Mouse (Mus musculus): ENCODE measurements around the gene Nsun5. TPM values are rescaled to one million over a fixed set of nuclear protein-coding genes. Genes with fewer than 3 reads are reported as not detected.

The Nsun5 gene
- total RNA-seq, 2 experiments from 2014 or later = 7.8 to 9.2 TPM

DNA sequence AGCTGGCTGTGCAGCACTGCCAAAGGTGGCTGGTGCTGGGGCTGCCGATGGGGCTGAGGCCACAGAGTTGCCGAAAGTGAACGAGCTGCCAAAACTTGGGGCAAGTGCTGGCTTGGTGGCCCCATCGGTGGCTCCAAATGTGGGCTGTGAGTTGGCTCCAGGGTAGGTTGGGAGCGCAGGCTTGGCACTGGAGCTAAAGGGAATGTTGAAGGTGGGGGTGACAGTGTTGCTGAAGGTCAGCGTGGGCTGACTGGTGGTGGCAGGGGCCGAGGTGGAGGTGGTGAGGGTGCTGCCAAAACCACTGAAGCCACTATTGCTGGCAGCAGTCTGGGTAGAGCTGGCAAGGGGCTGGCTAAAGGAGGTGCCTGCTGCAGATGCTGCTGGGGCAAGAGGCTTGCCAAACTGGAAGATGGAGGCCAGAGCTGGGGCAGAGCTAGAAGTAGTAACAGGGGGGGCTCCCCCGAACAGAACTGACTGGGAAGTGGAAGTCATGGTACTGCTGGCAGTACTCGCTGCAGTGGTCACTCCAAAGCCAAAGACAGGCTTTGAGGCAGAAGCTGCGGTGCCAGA lies 11.7 kb downstream of the Nsun5 start:
- DNase-seq = peak; percentile 25
- TF ChIP-seq CTCF (IDR thresholded peaks at IDR 0.05) = no peak
- Histone ChIP-seq H3K4me3 (no peak overlapping the region), H3K27ac (no peak overlapping the region)
- intact Hi-C loops (cut with DNase I) = no loop called here

GRCm38 (mm10) chr5:135382746-135383145 lies 13.0 kb downstream of the Nsun5 start:
- Histone ChIP-seq H3K4me3 (no peak overlapping the region), H3K27ac (no peak overlapping the region)
- intact Hi-C loops (cut with DNase I) = no loop called here
- no peak for DNase-seq
- no peak for TF ChIP-seq CTCF (IDR thresholded peaks at IDR 0.05)

GRCm38 (mm10) chr5:135383771-135384170 lies 14.0 kb downstream of the Nsun5 start:
- no peak overlapping the region for H3K27ac ChIP-seq
- H3K4me3 ChIP-seq = no peak overlapping the region
- TF ChIP-seq CTCF (IDR thresholded peaks at IDR 0.05) = no peak
- DNase-seq = no peak
- intact Hi-C loops (cut with DNase I) = no loop called here

GRCm38 (mm10) chr5:135394004-135394823 lies 24.5 kb downstream of the Nsun5 start, which contains the start of gene Pom121:
Pom121 (minus strand) TSS chr5:135394546.
- DNase-seq = peak; percentile 90
- TF ChIP-seq CTCF (IDR thresholded peaks at IDR 0.05) = no peak
- intact Hi-C loops (cut with DNase I) = no loop called here
- Histone ChIP-seq H3K27ac (peak within 1 kb of the TSS; percentile 93), H3K4me3 (peak within 1 kb of the TSS; percentile 82)

- DNase-seq = no peak
- H3K27ac ChIP-seq = no peak overlapping the region
- peak; percentile 67 for TF ChIP-seq CTCF (IDR thresholded peaks at IDR 0.05)
- intact Hi-C loops (cut with DNase I) = loop anchor here (5.0 kb wide), 1 partner anchor 151 kb away; the partner anchor contains the start of gene Hip1
- no peak overlapping the region for H3K4me3 ChIP-seq
Observed at GRCm38 (mm10) chr5:135395826-135396225, 26.1 kb downstream of the Nsun5 start.

- Histone ChIP-seq H3K27ac (no peak overlapping the region), H3K4me3 (no peak overlapping the region)
- no peak for DNase-seq
- TF ChIP-seq CTCF (IDR thresholded peaks at IDR 0.05) = no peak
- intact Hi-C loops (cut with DNase I) = loop anchor here (1.0 to 5.0 kb wide), 2 partner anchors 95 to 148 kb away; partner anchors contain the start of gene Hip1
Observed at GRCm38 (mm10) chr5:135399382-135399781, 29.6 kb downstream of the Nsun5 start.

DNA sequence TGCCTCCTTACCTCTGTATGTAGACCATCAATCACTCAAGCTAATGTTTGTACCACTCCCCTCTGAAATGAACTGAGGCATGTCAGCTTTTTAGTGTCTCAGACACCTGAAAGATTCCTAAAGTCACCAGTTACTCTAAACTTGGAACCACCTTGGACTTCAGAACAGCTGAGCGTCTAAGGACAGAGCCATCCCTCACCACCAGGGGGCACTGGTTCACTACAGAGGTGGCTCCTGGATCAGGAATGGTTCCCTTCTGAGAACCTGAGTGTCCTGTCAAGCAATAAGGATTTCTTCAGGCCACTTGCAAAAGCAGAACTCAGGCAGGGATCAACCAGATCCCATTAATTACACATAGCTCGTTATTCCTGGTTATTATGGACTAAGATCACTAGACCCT lies 30.5 kb downstream of the Nsun5 start:
- peak; percentile 85 for DNase-seq
- H3K4me3 ChIP-seq = no peak overlapping the region
- intact Hi-C loops (cut with DNase I) = no loop called here
- H3K27ac ChIP-seq = no peak overlapping the region
- TF ChIP-seq CTCF (IDR thresholded peaks at IDR 0.05) = peak; percentile 97

- H3K4me3 ChIP-seq = no peak overlapping the region
- TF ChIP-seq CTCF (IDR thresholded peaks at IDR 0.05) = no peak
- DNase-seq = no peak
- intact Hi-C loops (cut with DNase I) = no loop called here
- no peak overlapping the region for H3K27ac ChIP-seq
Observed at GRCm38 (mm10) chr5:135404623-135405022, 34.9 kb downstream of the Nsun5 start.

- TF ChIP-seq CTCF (IDR thresholded peaks at IDR 0.05) = no peak
- DNase-seq = no peak
- Histone ChIP-seq H3K4me3 (no peak overlapping the region), H3K27ac (no peak overlapping the region)
- intact Hi-C loops (cut with DNase I) = no loop called here
Observed at GRCm38 (mm10) chr5:135405437-135405836, 35.7 kb downstream of the Nsun5 start.

GRCm38 (mm10) chr5:135408114-135408513 lies 38.4 kb downstream of the Nsun5 start:
- no peak overlapping the region for H3K4me3 ChIP-seq
- no peak for TF ChIP-seq CTCF (IDR thresholded peaks at IDR 0.05)
- intact Hi-C loops (cut with DNase I) = no loop called here
- DNase-seq = no peak
- no peak overlapping the region for H3K27ac ChIP-seq

GRCm38 (mm10) chr5:135410266-135410665 lies 40.5 kb downstream of the Nsun5 start:
- DNase-seq = no peak
- intact Hi-C loops (cut with DNase I) = no loop called here
- H3K27ac ChIP-seq = no peak overlapping the region
- TF ChIP-seq CTCF (IDR thresholded peaks at IDR 0.05) = no peak
- H3K4me3 ChIP-seq = no peak overlapping the region

Small RNAs within 50 kb of the gene (microRNA-seq; reads per million reads assigned to microRNA genes)
- not detected for gene Mir7033

Other genes starting within 250 kb of the Nsun5 start
- gene Tbl2, start 220.3 kb upstream of the Nsun5 start, total RNA-seq (2021) = 1 to 10 TPM; 8.8 to 9.1 TPM
- 10 to 100 TPM; 28.3 to 28.6 TPM for gene Bcl7b, start 201.7 kb upstream of the Nsun5 start, total RNA-seq (2021)
- gene Baz1b, start 182.7 kb upstream of the Nsun5 start, total RNA-seq (2021) = 10 to 100 TPM; 32.7 to 36.8 TPM
- gene Fzd9, start 118.7 kb upstream of the Nsun5 start, total RNA-seq (2021) = 10 to 100 TPM; 23.1 to 52.1 TPM
- not detected for gene Fkbp6, start 19.9 kb upstream of the Nsun5 start, total RNA-seq (2021)
- not detected for gene Trim50, start 16.7 kb upstream of the Nsun5 start, total RNA-seq (2021)
- gene Pom121, start 24.6 kb downstream of the Nsun5 start, total RNA-seq (2021) = 10 to 100 TPM; 11.0 to 12.3 TPM
- 10 to 100 TPM; 19.6 to 22.9 TPM for gene Hip1, start 175.2 kb downstream of the Nsun5 start, total RNA-seq (2021)
- gene Ccl26, start 193.6 kb downstream of the Nsun5 start, total RNA-seq (2021) = not detected
- 1 to 10 TPM in 1 of 2 experiments, under 1 TPM in 1; 0.66 to 1.3 TPM for gene Ccl24, start 203.1 kb downstream of the Nsun5 start, total RNA-seq (2021)

Data from gastrocnemius, adult 2 months (tissue).